Mouse (Mus musculus) lung, postnatal 0 days (tissue): Measurements from ENCODE around the gene Taf12.

ENCODE experiments used
- CTCF ChIP-seq: IDR thresholded peaks from 2 replicates; pipeline ENCODE4 v1.5.1; 2016; ENCODE audit warnings: antibody characterized with exemption, mild to moderate bottlenecking
- EP300 ChIP-seq: IDR thresholded peaks from 2 replicates; pipeline ENCODE4 v1.6.1; 2016; ENCODE audit warnings: antibody characterized with exemption, mild to moderate bottlenecking, control low read depth

DNA sequence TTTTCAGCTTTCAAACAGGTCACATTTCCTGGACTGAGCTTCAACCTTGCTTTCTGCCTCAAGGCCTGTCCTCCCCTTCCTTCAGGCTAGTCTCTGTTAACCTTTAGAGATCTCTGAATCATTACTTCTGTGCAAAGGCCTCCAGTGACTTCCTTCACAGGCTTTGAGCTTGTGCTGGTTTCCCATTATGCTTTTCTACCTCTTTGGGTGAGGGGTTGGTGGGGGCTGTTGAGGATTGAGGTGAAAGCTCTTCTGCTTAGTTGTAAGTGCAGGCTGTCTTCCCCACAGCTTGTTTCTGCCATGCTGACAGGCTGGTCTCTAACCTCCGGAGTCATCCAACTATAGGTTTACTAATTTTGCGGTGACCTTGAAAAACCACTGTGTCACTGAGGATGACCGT, 17.8 kb upstream of the Taf12 start:
- TF ChIP-seq CTCF (no peak), EP300 (no peak)
